9 mouse cellular contexts compared by ENCODE assay signal in genomic region chr11:88192595-88192994, GRCm38 (mm10). TPM values are rescaled to one million over a fixed set of nuclear protein-coding genes. Genes with fewer than 3 reads are reported as not detected.
DNase-seq lines count a peak whose midpoint lies in the region; ATAC-seq lines count a peak whose summit lies in the region.
"Had no signal": no experiment of that assay in that cellular context is flagged by ENCODE, and none has a peak within 500 bp of the region (broad histone marks: within the 10 kb centered on the region; RNA-seq: fewer than 3 reads in every experiment).

No protein-coding gene starts in this region.

- no peak overlapping the region for H3K4me3 ChIP-seq in heart, embryonic 14.5 days (ENCODE audit: control insufficient read depth in 1 of 2, insufficient read depth in 1 of 2, low read depth in 1 of 2, low read length in 2 of 2)
- H3K4me3 ChIP-seq in midbrain, embryonic 14.5 days (replicated peaks; ENCODE audit: low read depth, low read length) = no peak overlapping the region
- no peak overlapping the region for H3K4me3 ChIP-seq in midbrain, embryonic 16.5 days (ENCODE audit: low read depth, low read length)
- H3K4me3 ChIP-seq in intestine, embryonic 15.5 days (replicated peaks) = no peak overlapping the region
- H3K4me3 ChIP-seq: neural tube, embryonic 12.5 days had no signal

- H3K27me3 ChIP-seq in heart, embryonic 14.5 days (ENCODE audit: control insufficient read depth, insufficient read depth, low read length) = peaks cover 31% of the 10 kb centered on the region
- H3K27me3 ChIP-seq in midbrain, embryonic 14.5 days (ENCODE audit: control insufficient read depth, insufficient read depth, low read length) = peaks cover 35% of the 10 kb centered on the region
- H3K27me3 ChIP-seq in midbrain, embryonic 16.5 days (ENCODE audit: control insufficient read depth, insufficient read depth, low read depth, low read length) = peaks cover 31% of the 10 kb centered on the region
- H3K27me3 ChIP-seq in intestine, embryonic 15.5 days (replicated peaks) = peaks cover 32% of the 10 kb centered on the region

- no peak for ATAC-seq in heart, embryonic 14.5 days (ENCODE audit: insufficient number of reproducible peaks, insufficient read depth, low FRiP score, low read depth)
- ATAC-seq in midbrain, embryonic 14.5 days (ENCODE audit: low FRiP score, low TSS enrichment) = no peak; the same call in 1 of the 2 replicates
- no peak for ATAC-seq in midbrain, embryonic 16.5 days
- peak; percentile 53; the same call in 1 of the 2 replicates for ATAC-seq in intestine, embryonic 15.5 days
- no peak for ATAC-seq in megakaryocyte, adult 5-6 weeks (ENCODE audit: poor library complexity, severe bottlenecking)

- H3K36me3 ChIP-seq in heart, embryonic 14.5 days (ENCODE audit: control insufficient read depth, insufficient read depth, low read length) = no peaks in the 10 kb centered on the region
- H3K36me3 ChIP-seq in midbrain, embryonic 14.5 days (ENCODE audit: control insufficient read depth, insufficient read depth, low read length) = peaks cover 6% of the 10 kb centered on the region; the same call in 1 of the 2 replicates
- H3K36me3 ChIP-seq in midbrain, embryonic 16.5 days (ENCODE audit: control insufficient read depth, insufficient read depth, low read length) = no peaks in the 10 kb centered on the region
- no peaks in the 10 kb centered on the region for H3K36me3 ChIP-seq in intestine, embryonic 15.5 days
- H3K36me3 ChIP-seq: neural tube, embryonic 12.5 days had no signal

- WGBS in heart, embryonic 14.5 days = 16% methylated on average over 4 of the region's 4 CpGs
- WGBS in midbrain, embryonic 14.5 days = 15% methylated on average over 4 of the region's 4 CpGs
- 18% methylated on average over 4 of the region's 4 CpGs for WGBS in midbrain, embryonic 16.5 days
- 8% methylated on average over 4 of the region's 4 CpGs for WGBS in intestine, embryonic 15.5 days

- peak overlapping the region; percentile 68 for H3K4me2 ChIP-seq in heart, embryonic 14.5 days (ENCODE audit: low read length)
- no peak overlapping the region for H3K4me2 ChIP-seq in midbrain, embryonic 14.5 days (ENCODE audit: low read length)
- H3K4me2 ChIP-seq in midbrain, embryonic 16.5 days (ENCODE audit: low read length) = no peak overlapping the region
- no peak overlapping the region; the same call in 1 of the 2 replicates for H3K4me2 ChIP-seq in intestine, embryonic 15.5 days (replicated peaks)

- peaks cover 21 to 32% of the 10 kb centered on the region in 2 experiments for H3K4me1 ChIP-seq in heart, embryonic 14.5 days (ENCODE audit: control insufficient read depth in 2 of 2, insufficient read depth in 2 of 2, low read length in 2 of 2)
- peaks cover 14% of the 10 kb centered on the region for H3K4me1 ChIP-seq in midbrain, embryonic 14.5 days (ENCODE audit: control insufficient read depth, insufficient read depth, low read length)
- peaks cover 5% of the 10 kb centered on the region; the same call in 1 of the 2 replicates for H3K4me1 ChIP-seq in midbrain, embryonic 16.5 days (ENCODE audit: control insufficient read depth, insufficient read depth, low read length)
- H3K4me1 ChIP-seq in intestine, embryonic 15.5 days (replicated peaks) = peaks cover 41% of the 10 kb centered on the region

- DNase-seq in heart, postnatal 14 days = no peak
- peak; percentile 57 for DNase-seq in midbrain, embryonic 14.5 days
- DNase-seq in thymus, postnatal 36 days = peak; percentile 42 to 65
- no peak for DNase-seq in cerebellum, postnatal 25 days

- H3K27ac ChIP-seq in heart, embryonic 14.5 days (replicated peaks in 1 of 2; ENCODE audit: control insufficient read depth in 1 of 2, insufficient read depth in 1 of 2, low read depth in 2 of 2, low read length in 2 of 2) = no peak overlapping the region
- no peak overlapping the region for H3K27ac ChIP-seq in midbrain, embryonic 14.5 days (replicated peaks; ENCODE audit: low read depth, low read length)
- no peak overlapping the region for H3K27ac ChIP-seq in midbrain, embryonic 16.5 days (ENCODE audit: low read length)
- H3K27ac ChIP-seq in intestine, embryonic 15.5 days = no peak overlapping the region
- H3K27ac ChIP-seq: neural tube, embryonic 12.5 days had no signal

- H3K9me3 ChIP-seq in heart, embryonic 14.5 days (ENCODE audit: control insufficient read depth, low read length) = no peaks in the 10 kb centered on the region
- H3K9me3 ChIP-seq in midbrain, embryonic 14.5 days (ENCODE audit: control insufficient read depth, low read length) = no peaks in the 10 kb centered on the region
- no peaks in the 10 kb centered on the region for H3K9me3 ChIP-seq in midbrain, embryonic 16.5 days (replicated peaks; ENCODE audit: control insufficient read depth, low read length, poor library complexity, severe bottlenecking)
- H3K9me3 ChIP-seq in intestine, embryonic 15.5 days = no peaks in the 10 kb centered on the region
- H3K9me3 ChIP-seq: neural tube, embryonic 12.5 days had no signal

- intact Hi-C loops in heart, postnatal 14 days (cut with DNase I) = no loop called here

- no peak overlapping the region for H3K9ac ChIP-seq in heart, embryonic 14.5 days (ENCODE audit: low read length)
- no peak overlapping the region for H3K9ac ChIP-seq in midbrain, embryonic 14.5 days (replicated peaks; ENCODE audit: low read length)
- no peak overlapping the region for H3K9ac ChIP-seq in midbrain, embryonic 16.5 days (ENCODE audit: low read depth, low read length)
- no peak overlapping the region for H3K9ac ChIP-seq in intestine, embryonic 15.5 days
- H3K9ac ChIP-seq: neural tube, embryonic 12.5 days had no signal

RNA-seq across cellular contexts. Expression of gene Mrps23, which starts 11.6 kb away (rescaled TPM):
- 95.0 and 97.4 TPM in 2 replicates for polyA plus RNA-seq in heart, embryonic 14.5 days (2014; fragmentation: Nextera tagmentation; extraction: Ambion mirVana)
- 100 to 1,000 TPM; 226 to 277 TPM for total RNA-seq in heart, postnatal 14 days (2021)
- polyA plus RNA-seq in midbrain, embryonic 14.5 days (2014; fragmentation: Nextera tagmentation; extraction: Ambion mirVana) = 67.9 and 70.0 TPM in 2 replicates
- 65.4 and 66.9 TPM in 2 replicates for polyA plus RNA-seq in midbrain, embryonic 16.5 days (2015; fragmentation: Nextera tagmentation; extraction: Ambion mirVana)
- 59.6 and 62.3 TPM in 2 replicates for polyA plus RNA-seq in intestine, embryonic 15.5 days (2015; fragmentation: Nextera tagmentation; extraction: Ambion mirVana)
- 59.0 and 62.2 TPM in 2 replicates for total RNA-seq in megakaryocyte, adult 5-6 weeks (2015)
- total RNA-seq in megakaryocyte, adult 5-6 weeks (2017) = 39.4 and 73.3 TPM in 2 replicates

Comparison
In these comparisons a context has a peak if more than half of its experiments do, and no peak if none do; other contexts are left out.
1. DNase-seq: peak in midbrain, embryonic 14.5 days (single experiment) and thymus, postnatal 36 days (2 of 2); none in heart, postnatal 14 days (0 of 2) and cerebellum, postnatal 25 days (0 of 2).